Mouse (Mus musculus) kidney, postnatal 0 days (tissue): Measurements from ENCODE around the gene Alkbh1. TPM values are rescaled to one million over a fixed set of nuclear protein-coding genes. Genes with fewer than 3 reads are reported as not detected.

Experiments used
- ATAC-seq: fragments of 200-750 bp; cut with Nextera tagmentation; replicated peaks from 2 replicates; pipeline ENCODE4 v1.8.0; 2017; ENCODE audit warnings: low read depth, moderate number of reproducible peaks, moderate TSS enrichment, moderate library complexity; ENCODE audit not compliant: low FRiP score
- DNase-seq: peaks from one replicate; pipeline ENCODE4 v3.0.0-alpha.2; 2016; ENCODE audit warnings: low spot score
- H3K27ac ChIP-seq: fragments of 300-500 bp; sonication (generic); 2 replicates; pipeline ENCODE4 v1.5.1; 2014; ENCODE audit warnings: mild to moderate bottlenecking
- H3K27me3 ChIP-seq: fragments of 300-500 bp; sonication (generic); 2 replicates; pipeline ENCODE4 v1.6.1; 2014; ENCODE audit warnings: low read length, mixed read lengths; ENCODE audit not compliant: insufficient read depth
- H3K36me3 ChIP-seq: fragments of 300-500 bp; sonication (generic); 2 replicates; pipeline ENCODE4 v1.6.1; 2014; ENCODE audit warnings: low read length, mixed read lengths; ENCODE audit not compliant: insufficient read depth
- H3K4me1 ChIP-seq: fragments of 300-500 bp; sonication (generic); replicated peaks from 2 replicates; pipeline ENCODE4 v1.6.1; 2014; ENCODE audit warnings: antibody characterized with exemption, low read length, mixed read lengths; ENCODE audit not compliant: insufficient read depth
- H3K4me2 ChIP-seq: fragments of 300-500 bp; sonication (generic); 2 replicates; pipeline ENCODE4 v1.6.1; 2014; ENCODE audit warnings: mild to moderate bottlenecking, low read length, moderate library complexity, mixed read lengths
- H3K4me3 ChIP-seq: fragments of 300-500 bp; sonication (generic); replicated peaks from 2 replicates; pipeline ENCODE4 v1.5.1; 2014; ENCODE audit warnings: low read depth, low read length
- H3K9ac ChIP-seq: fragments of 300-500 bp; sonication (generic); 2 replicates; pipeline ENCODE4 v1.6.1; 2014; ENCODE audit warnings: low read depth, low read length
- H3K9me3 ChIP-seq: fragments of 300-500 bp; sonication (generic); replicated peaks from 2 replicates; pipeline ENCODE4 v1.6.1; 2016; ENCODE audit warnings: low read length, inconsistent platforms, mixed read lengths
- CTCF ChIP-seq: IDR thresholded peaks from 2 replicates; pipeline ENCODE4 v1.5.1; 2016; ENCODE audit warnings: antibody characterized with exemption, low read depth, mild to moderate bottlenecking, moderate library complexity
- WGBS: fragments of 180-500 bp; shearing (Covaris S2); extraction: QIAGEN DNeasy Blood & Tissue Kit; methylation state at CpG from one replicate; pipeline ENCODE4 v1.1.7; 2014; 5-methylcytosine and 5-hydroxymethylcytosine counted together
- polyA plus RNA-seq: library from polyadenylated mRNA; unstranded; fragments of >200 nt; fragmentation: Nextera tagmentation; extraction: Ambion mirVana; gene quantifications from 2 replicates; pipeline ENCODE4 v1.2.1, GENCODE M21; 2015

Alkbh1 gene
- polyA plus RNA-seq, 1 experiment from 2014 or later, result 24.1 TPM

GRCm38 (mm10) chr12:87399119-87399819, 44.5 kb downstream of the Alkbh1 start:
- H3K4me2 ChIP-seq, result no peak overlapping the region
- ATAC-seq (no peak), DNase-seq (no peak)
- no peak overlapping the region for H3K9ac ChIP-seq
- H3K27me3 ChIP-seq, result no peaks in the 10 kb centered on the region
- H3K36me3 ChIP-seq, result no peaks in the 10 kb centered on the region
- H3K9me3 ChIP-seq, result no peaks in the 10 kb centered on the region
- no peak for TF ChIP-seq CTCF
- H3K4me3 ChIP-seq, result no peak overlapping the region
- H3K4me1 ChIP-seq, result no peaks in the 10 kb centered on the region
- no peak overlapping the region for H3K27ac ChIP-seq
- WGBS, result 81% methylated on average over 10 of the region's 10 CpGs

- H3K27ac ChIP-seq, result no peak overlapping the region
- 0 out of 2 replicates have a peak, but pooled peaks have one; percentile 52 for ATAC-seq
- DNase-seq, result no peak
- no peak for TF ChIP-seq CTCF
- H3K36me3 ChIP-seq, result no peaks in the 10 kb centered on the region
- no peak overlapping the region for H3K4me3 ChIP-seq
- WGBS, result 47% methylated on average over 4 of the region's 4 CpGs
- H3K4me1 ChIP-seq, result no peaks in the 10 kb centered on the region
- no peak overlapping the region for H3K4me2 ChIP-seq
- H3K9me3 ChIP-seq, result no peaks in the 10 kb centered on the region
- H3K27me3 ChIP-seq, result no peaks in the 10 kb centered on the region
- H3K9ac ChIP-seq, result no peak overlapping the region
These were observed 45.9 kb downstream of the Alkbh1 start for GRCm38 (mm10) chr12:87397811-87398417.

GRCm38 (mm10) chr12:87397126-87397525, 46.7 kb downstream of the Alkbh1 start:
- Histone ChIP-seq H3K27me3 (no peaks in the 10 kb centered on the region), H3K4me3 (no peak overlapping the region), H3K9ac (no peak overlapping the region), H3K27ac (no peak overlapping the region), H3K9me3 (no peaks in the 10 kb centered on the region), H3K4me2 (no peak overlapping the region), H3K4me1 (no peaks in the 10 kb centered on the region), H3K36me3 (no peaks in the 10 kb centered on the region)
- WGBS, result 82% methylated on average over 4 of the region's 4 CpGs
- TF ChIP-seq CTCF, result no peak
- ATAC-seq (no peak), DNase-seq (no peak)

DNA sequence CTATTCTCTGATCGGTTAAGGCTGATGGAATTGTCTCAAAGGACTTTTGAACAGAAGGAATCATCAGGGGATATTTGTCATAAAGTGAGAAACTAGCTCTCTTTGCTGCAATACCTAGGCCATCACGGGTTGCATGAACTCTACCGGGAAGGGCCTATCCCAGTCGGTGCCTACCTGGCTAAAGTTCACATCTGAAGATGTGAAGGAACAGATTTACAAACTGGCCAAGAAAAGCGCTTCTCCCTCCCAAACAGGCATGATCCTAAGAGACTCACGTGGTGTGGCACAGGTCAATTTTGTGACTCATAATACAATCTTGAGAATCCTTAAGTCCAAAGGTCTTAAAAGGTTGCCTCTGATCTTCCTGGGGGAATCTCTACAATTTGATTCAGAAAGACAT, 49.5 kb downstream of the Alkbh1 start:
- DNase-seq, result no peak

DNA sequence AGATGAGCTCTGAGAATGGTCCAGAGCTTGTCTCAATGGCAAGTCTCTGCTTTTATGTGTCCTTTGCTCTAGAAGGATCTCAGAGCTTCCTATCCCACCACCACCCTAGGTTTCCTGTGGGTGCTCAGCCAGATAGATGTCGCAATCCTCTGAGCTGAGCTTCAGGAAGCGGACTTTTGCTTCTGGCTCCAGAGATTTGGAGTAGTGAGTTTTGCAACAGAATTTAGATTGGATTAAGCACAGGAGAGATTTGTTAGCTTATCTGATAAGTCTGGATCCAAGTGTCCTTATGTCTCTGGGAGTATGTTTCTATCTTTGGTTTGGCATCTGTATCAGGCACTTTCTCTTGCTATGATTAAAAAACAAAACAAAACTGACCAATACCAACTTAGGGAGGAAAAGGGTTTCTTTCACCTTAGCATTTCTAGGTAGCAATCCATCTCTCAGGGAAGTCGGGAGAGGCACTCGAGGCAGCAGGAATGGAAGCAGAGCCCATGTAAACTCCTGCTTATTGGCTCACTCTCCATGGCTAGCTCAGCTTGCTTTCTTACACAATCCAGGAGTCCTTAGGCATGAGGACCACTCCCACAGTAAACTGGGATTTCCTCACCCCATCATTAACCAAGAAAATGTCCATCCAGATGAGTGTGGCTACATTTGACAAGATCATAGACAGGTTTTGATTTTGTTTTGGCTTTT, 50.2 kb downstream of the Alkbh1 start:
- no peak for TF ChIP-seq CTCF
- DNase-seq (no peak), ATAC-seq (no peak)
- Histone ChIP-seq H3K4me3 (no peak overlapping the region), H3K27me3 (no peaks in the 10 kb centered on the region), H3K4me1 (no peaks in the 10 kb centered on the region), H3K9ac (no peak overlapping the region), H3K36me3 (no peaks in the 10 kb centered on the region), H3K9me3 (no peaks in the 10 kb centered on the region), H3K27ac (no peak overlapping the region), H3K4me2 (no peak overlapping the region)
- WGBS, result 65% methylated on average over 4 of the region's 4 CpGs

More for the DNA sequence above, 49.5 kb downstream of the Alkbh1 start:
- no peaks in the 10 kb centered on the region for H3K36me3 ChIP-seq
- no peaks in the 10 kb centered on the region for H3K4me1 ChIP-seq
- H3K4me3 ChIP-seq, result no peak overlapping the region
- no peak for ATAC-seq
- no peak overlapping the region for H3K4me2 ChIP-seq
- TF ChIP-seq CTCF, result no peak
- no peak overlapping the region for H3K9ac ChIP-seq
- no peaks in the 10 kb centered on the region for H3K9me3 ChIP-seq
- no peak overlapping the region for H3K27ac ChIP-seq
- 91% methylated on average over 6 of the region's 6 CpGs for WGBS
- no peaks in the 10 kb centered on the region for H3K27me3 ChIP-seq

- ATAC-seq (no peak), DNase-seq (no peak)
- Histone ChIP-seq H3K36me3 (no peaks in the 10 kb centered on the region), H3K27ac (no peak overlapping the region), H3K4me1 (peaks cover 6% of the 10 kb centered on the region; the same call in 1 of the 2 replicates), H3K4me3 (no peak overlapping the region), H3K27me3 (no peaks in the 10 kb centered on the region), H3K4me2 (no peak overlapping the region), H3K9ac (no peak overlapping the region), H3K9me3 (no peaks in the 10 kb centered on the region)
- no peak for TF ChIP-seq CTCF
These were observed 52.5 kb downstream of the Alkbh1 start for GRCm38 (mm10) chr12:87391355-87391754.
